In the genomic region with DNA sequence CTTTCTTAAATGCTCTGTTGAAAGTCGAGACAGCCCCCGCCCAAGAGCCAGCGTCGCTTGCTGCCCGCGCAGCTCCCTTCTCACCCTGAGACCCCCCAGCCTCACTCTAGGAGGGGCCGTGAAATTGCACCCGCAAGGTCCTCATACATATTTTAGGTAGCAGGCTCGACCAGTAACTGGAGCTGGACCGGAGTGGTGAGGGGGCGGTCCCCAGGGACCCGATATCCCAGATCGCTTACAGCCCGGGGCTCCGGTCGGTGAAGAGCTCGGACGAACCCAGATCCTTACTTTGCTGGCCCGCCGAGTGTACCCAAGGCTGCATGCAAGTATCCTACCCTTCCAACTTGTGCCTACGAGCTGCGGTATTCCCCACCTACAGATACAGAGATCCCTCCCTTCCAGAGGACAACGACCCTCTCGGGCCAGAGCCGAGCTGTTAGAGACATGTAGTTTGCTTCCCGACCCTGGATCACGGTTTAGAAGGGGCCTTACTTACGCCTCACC, we compare ENCODE assay signal across 9 mouse cellular contexts.
DNase-seq lines count a peak whose midpoint lies in the region; ATAC-seq and TF ChIP-seq lines count a peak whose summit lies in the region.
"Had no signal": no experiment of that assay in that cellular context is flagged by ENCODE, and none has a peak within 500 bp of the region (broad histone marks: within the 10 kb centered on the region; RNA-seq: fewer than 3 reads in every experiment).

No protein-coding gene starts in this region.

- ATAC-seq in kidney, postnatal 0 days (replicated peaks; ENCODE audit: low FRiP score, low read depth) = no peak
- ATAC-seq in hindbrain, embryonic 14.5 days (ENCODE audit: low FRiP score) = no peak

- intact Hi-C loops in left cerebral cortex, postnatal 14 days (cut with DNase I) = no loop called here

- H3K4me1 ChIP-seq in kidney, postnatal 0 days (replicated peaks; ENCODE audit: insufficient read depth, low read length) = peaks cover 33% of the 10 kb centered on the region; the same call in 1 of the 2 replicates
- H3K4me1 ChIP-seq in hindbrain, embryonic 14.5 days (replicated peaks; ENCODE audit: control insufficient read depth, insufficient read depth, low read length) = peaks cover 17% of the 10 kb centered on the region; the same call in 1 of the 2 replicates

- no peak for DNase-seq in kidney, postnatal 0 days (ENCODE audit: low spot score)
- DNase-seq in kidney, adult 8-10 months = no peak
- DNase-seq in embryo, embryonic 10.5 days (ENCODE audit: low spot score) = peak; percentile 52
- DNase-seq in hindbrain, embryonic 14.5 days (ENCODE audit: low spot score) = no peak
- peak; percentile 43 for DNase-seq in naive thymus-derived CD4-positive, alpha-beta T cell, adult 2 months (ENCODE audit: low read depth)
- DNase-seq in layer of hippocampus, adult 2 months (ENCODE audit: low spot score in 2 of 2) = no peak
- no peak for DNase-seq in left cerebral cortex, postnatal 14 days (ENCODE audit: low spot score in 2 of 2)
- no peak for DNase-seq in cerebellum, adult 11-12 months
- DNase-seq: cerebellum, adult 8-10 months had no signal

- peak overlapping the region; percentile 71 for H3K4me2 ChIP-seq in kidney, postnatal 0 days (ENCODE audit: low read length)
- peak overlapping the region; percentile 31 for H3K4me2 ChIP-seq in hindbrain, embryonic 14.5 days (replicated peaks)

- no peak for TF ChIP-seq CTCF in kidney, postnatal 0 days (IDR thresholded peaks at IDR 0.05; ENCODE audit: low read depth)
- TF ChIP-seq CTCF in layer of hippocampus, adult 2 months (conservative IDR thresholded peaks at IDR 0.05) = no peak

- H3K27me3 ChIP-seq in kidney, postnatal 0 days (ENCODE audit: insufficient read depth, low read length) = peaks cover 96% of the 10 kb centered on the region
- peaks cover 98% of the 10 kb centered on the region for H3K27me3 ChIP-seq in hindbrain, embryonic 14.5 days (ENCODE audit: control insufficient read depth, insufficient read depth, low read length)

- H3K9me3 ChIP-seq in kidney, postnatal 0 days (replicated peaks; ENCODE audit: low read length) = no peaks in the 10 kb centered on the region
- no peaks in the 10 kb centered on the region for H3K9me3 ChIP-seq in hindbrain, embryonic 14.5 days (ENCODE audit: control insufficient read depth, low read length)

- H3K36me3 ChIP-seq in kidney, postnatal 0 days (ENCODE audit: insufficient read depth, low read length) = no peaks in the 10 kb centered on the region
- no peaks in the 10 kb centered on the region for H3K36me3 ChIP-seq in hindbrain, embryonic 14.5 days (replicated peaks; ENCODE audit: control insufficient read depth, insufficient read depth)

- no peak overlapping the region for H3K9ac ChIP-seq in kidney, postnatal 0 days (ENCODE audit: low read depth, low read length)
- H3K9ac ChIP-seq in hindbrain, embryonic 14.5 days = no peak overlapping the region

- peak overlapping the region; percentile 40 for H3K4me3 ChIP-seq in kidney, postnatal 0 days (replicated peaks; ENCODE audit: low read depth, low read length)
- H3K4me3 ChIP-seq in hindbrain, embryonic 14.5 days (replicated peaks; ENCODE audit: low read length) = peak overlapping the region; percentile 13; the same call in 1 of the 2 replicates
- no peak overlapping the region for H3K4me3 ChIP-seq in layer of hippocampus, adult 2 months

- H3K27ac ChIP-seq in kidney, postnatal 0 days = no peak overlapping the region
- no peak overlapping the region for H3K27ac ChIP-seq in hindbrain, embryonic 14.5 days
- H3K27ac ChIP-seq in layer of hippocampus, adult 2 months = no peak overlapping the region

- WGBS in kidney, postnatal 0 days = under 1% methylated on average over 28 of the region's 28 CpGs
- under 1% methylated on average over 28 of the region's 28 CpGs for WGBS in hindbrain, embryonic 14.5 days

Comparison
In these comparisons a context has a peak if more than half of its experiments do, and no peak if none do; other contexts are left out.
1. DNase-seq: peak in embryo, embryonic 10.5 days (single experiment) and naive thymus-derived CD4-positive, alpha-beta T cell, adult 2 months (single experiment); none in kidney, postnatal 0 days (single experiment), kidney, adult 8-10 months (0 of 2), hindbrain, embryonic 14.5 days (single experiment), layer of hippocampus, adult 2 months (0 of 2), left cerebral cortex, postnatal 14 days (0 of 2) and cerebellum, adult 11-12 months (single experiment).